Mouse (Mus musculus) embryonic facial prominence, embryonic 10.5 days (tissue): ENCODE results near the gene Lrrc8c. TPM values are rescaled to one million over a fixed set of nuclear protein-coding genes. Genes with fewer than 3 reads are reported as not detected.

Experiments
- DNase-seq: peaks from one replicate; pipeline ENCODE4 v3.0.0-alpha.2; 2017; ENCODE audit warnings: low spot score
- H3K27ac ChIP-seq: fragments of 300-500 bp; sonication (generic); replicated peaks from 2 replicates; pipeline ENCODE4 v1.5.1; 2016; ENCODE audit warnings: mild to moderate bottlenecking
- H3K27me3 ChIP-seq: fragments of 300-500 bp; sonication (generic); replicated peaks from 2 replicates; pipeline ENCODE4 v1.6.1; 2016; ENCODE audit warnings: low read depth, mild to moderate bottlenecking; ENCODE audit not compliant: poor library complexity, severe bottlenecking
- H3K36me3 ChIP-seq: fragments of 300-500 bp; sonication (generic); replicated peaks from 2 replicates; pipeline ENCODE4 v1.6.1; 2016; ENCODE audit warnings: mild to moderate bottlenecking, moderate library complexity
- H3K4me1 ChIP-seq: fragments of 300-500 bp; sonication (generic); 2 replicates; pipeline ENCODE4 v1.6.1; 2016
- H3K4me3 ChIP-seq: fragments of 300-500 bp; sonication (generic); 2 replicates; pipeline ENCODE4 v1.5.1; 2016; ENCODE audit warnings: mild to moderate bottlenecking, moderate library complexity
- H3K9me3 ChIP-seq: fragments of 300-500 bp; sonication (generic); 2 replicates; pipeline ENCODE4 v1.6.1; 2016; ENCODE audit warnings: mild to moderate bottlenecking
- WGBS: fragments of 180-500 bp; shearing (Covaris S2); methylation state at CpG from one replicate; pipeline ENCODE4 v1.1.7; 2016; 5-methylcytosine and 5-hydroxymethylcytosine counted together
- polyA plus RNA-seq: library from polyadenylated mRNA; unstranded; fragments of >200 nt; fragmentation: Nextera tagmentation; extraction: Ambion mirVana; gene quantifications from 2 replicates; pipeline ENCODE4 v1.2.1, GENCODE M21; 2016

The Lrrc8c gene
- polyA plus RNA-seq, 1 experiment from 2014 or later: 10.8 TPM

DNA sequence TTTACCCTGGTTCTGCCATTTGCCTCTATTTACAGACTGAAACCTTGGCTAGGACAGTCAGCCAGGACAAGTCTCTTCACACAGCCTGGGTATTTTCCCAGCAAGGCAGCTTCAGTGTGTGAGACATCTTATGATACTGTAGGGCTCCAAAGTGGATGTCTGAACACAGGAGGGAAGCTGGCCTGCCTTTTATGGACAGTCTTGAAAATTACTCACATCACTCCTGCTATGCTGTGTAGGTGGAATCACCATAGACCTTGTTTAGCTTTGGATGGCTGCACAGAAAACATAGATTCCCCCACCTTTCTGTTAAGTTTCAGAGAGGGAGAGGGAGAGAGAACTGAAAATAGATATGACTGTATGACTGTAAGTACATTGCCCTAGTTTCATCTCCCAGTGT is 99.3 kb downstream of the Lrrc8c start:
- H3K4me1 ChIP-seq: peaks cover 21% of the 10 kb centered on the region
- H3K36me3 ChIP-seq: no peaks in the 10 kb centered on the region
- H3K27ac ChIP-seq: no peak overlapping the region
- H3K27me3 ChIP-seq: no peaks in the 10 kb centered on the region
- H3K4me3 ChIP-seq: no peak overlapping the region
- DNase-seq: no peak
- no peaks in the 10 kb centered on the region for H3K9me3 ChIP-seq

DNA sequence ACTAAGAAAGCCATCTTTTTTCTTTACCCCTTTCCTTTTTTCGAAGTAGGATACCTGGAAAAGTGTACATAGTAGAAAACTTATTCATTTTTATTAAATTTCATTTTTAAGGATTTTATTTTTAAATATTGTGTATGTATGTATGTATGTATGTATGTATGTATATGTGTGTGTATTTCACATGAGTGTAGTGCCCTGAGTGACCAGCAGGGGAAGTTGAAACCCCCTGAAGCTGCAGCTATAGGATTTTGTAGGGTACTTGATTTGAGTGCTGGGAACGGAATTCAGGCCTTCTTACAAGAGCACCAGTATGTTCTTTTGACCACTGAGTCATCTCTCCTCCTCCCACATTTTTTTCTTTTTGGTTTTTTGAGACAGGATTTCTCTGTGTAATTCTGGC is 100.5 kb downstream of the Lrrc8c start:
- no peaks in the 10 kb centered on the region for H3K9me3 ChIP-seq
- DNase-seq: no peak
- WGBS: 85% methylated on average over 2 of the region's 2 CpGs
- H3K36me3 ChIP-seq: no peaks in the 10 kb centered on the region
- peaks cover 26% of the 10 kb centered on the region for H3K4me1 ChIP-seq
- H3K27ac ChIP-seq: no peak overlapping the region
- H3K4me3 ChIP-seq: no peak overlapping the region
- no peaks in the 10 kb centered on the region for H3K27me3 ChIP-seq

DNA sequence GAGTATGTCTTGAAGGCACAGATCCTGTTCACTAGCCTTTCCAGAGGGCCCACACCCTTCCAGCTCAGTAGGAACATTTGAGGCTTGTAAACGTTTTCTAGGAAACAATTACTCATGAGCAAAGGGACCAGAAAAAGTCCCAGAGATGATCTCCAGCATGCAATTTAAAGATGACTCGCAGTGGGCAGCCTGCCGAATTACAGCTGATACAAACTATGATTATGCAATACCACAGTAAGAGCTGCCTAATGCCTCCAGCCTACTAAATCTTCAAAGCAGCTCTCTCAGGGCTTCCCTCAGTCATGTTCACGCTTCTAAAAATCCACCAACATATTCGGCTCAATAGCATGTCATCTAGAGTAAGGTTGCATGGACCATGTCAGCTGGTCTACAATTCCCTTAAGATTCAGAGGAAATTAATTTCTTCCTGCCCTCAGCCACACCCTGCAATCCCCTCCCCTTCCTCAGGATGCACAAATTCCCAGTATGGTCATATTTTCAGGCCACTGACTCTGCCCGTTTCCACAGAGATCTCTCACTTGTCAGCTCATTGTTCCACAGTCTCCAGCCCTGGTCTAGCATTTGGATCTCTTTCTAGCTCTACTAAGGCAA is 101.4 kb downstream of the Lrrc8c start:
- no peak for DNase-seq
- H3K36me3 ChIP-seq: no peaks in the 10 kb centered on the region
- H3K9me3 ChIP-seq: no peaks in the 10 kb centered on the region
- peaks cover 31% of the 10 kb centered on the region for H3K4me1 ChIP-seq
- H3K27ac ChIP-seq: no peak overlapping the region
- no peak overlapping the region for H3K4me3 ChIP-seq
- 85% methylated on average over 6 of the region's 6 CpGs for WGBS
- H3K27me3 ChIP-seq: no peaks in the 10 kb centered on the region

DNA sequence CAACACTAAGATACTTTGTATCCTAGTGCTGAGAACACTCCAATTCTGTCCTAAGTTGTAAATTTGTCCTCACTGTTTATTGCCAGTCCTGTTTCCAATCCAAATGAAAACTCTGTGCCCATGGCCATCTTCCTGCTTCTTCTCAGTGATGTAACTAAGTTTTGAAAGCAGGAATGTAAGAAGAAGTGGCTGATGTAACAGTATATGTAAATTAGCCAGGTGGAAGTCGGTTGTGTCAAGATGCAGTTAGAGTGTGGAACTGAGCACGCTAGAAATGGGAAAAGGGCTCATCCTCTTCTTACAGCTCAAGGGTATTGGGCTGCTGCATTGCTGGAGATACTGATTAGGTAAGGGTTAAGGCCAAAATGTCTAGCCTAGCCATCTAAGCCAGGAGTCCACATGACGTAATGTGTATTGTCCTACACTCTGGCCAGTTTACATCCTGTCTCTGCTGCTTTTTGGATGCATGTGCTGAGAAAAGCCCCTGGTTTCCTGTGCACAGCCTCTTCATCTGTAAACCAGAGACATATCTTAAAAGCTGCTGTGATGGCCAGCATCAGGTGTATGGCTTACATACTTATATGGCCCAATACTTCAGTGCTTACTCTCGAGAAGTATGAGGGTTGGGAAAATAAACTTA is 104.0 kb downstream of the Lrrc8c start:
- Histone ChIP-seq H3K36me3 (no peaks in the 10 kb centered on the region), H3K4me3 (no peak overlapping the region), H3K9me3 (no peaks in the 10 kb centered on the region), H3K4me1 (peaks cover 55% of the 10 kb centered on the region), H3K27ac (no peak overlapping the region), H3K27me3 (no peaks in the 10 kb centered on the region)
- DNase-seq: no peak
- 65% methylated on average over 4 of the region's 4 CpGs for WGBS

DNA sequence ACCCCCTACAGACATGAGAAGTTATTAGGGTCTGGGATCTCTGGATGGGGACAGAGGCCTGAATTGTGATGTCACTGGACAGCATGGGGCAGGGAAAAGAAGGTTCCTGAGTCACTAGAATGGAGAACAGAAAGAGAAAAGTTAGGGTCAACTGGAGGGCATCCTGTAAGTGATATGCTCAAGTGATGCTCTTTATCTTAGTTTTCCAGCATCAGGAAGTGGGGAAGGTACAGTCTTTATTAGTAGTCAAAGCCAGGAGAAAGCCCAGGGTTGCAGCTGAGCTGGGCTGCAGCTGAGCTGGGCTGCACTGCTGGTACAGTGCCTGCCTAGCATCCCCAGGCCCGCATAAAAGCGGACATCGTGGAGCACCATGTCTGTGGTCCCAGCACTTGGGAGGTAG is 105.1 kb downstream of the Lrrc8c start:
- no peaks in the 10 kb centered on the region for H3K27me3 ChIP-seq
- 87% methylated on average over 3 of the region's 3 CpGs for WGBS
- peaks cover 59% of the 10 kb centered on the region for H3K4me1 ChIP-seq
- no peaks in the 10 kb centered on the region for H3K9me3 ChIP-seq
- no peak for DNase-seq
- no peak overlapping the region for H3K4me3 ChIP-seq
- H3K36me3 ChIP-seq: no peaks in the 10 kb centered on the region
- H3K27ac ChIP-seq: peak overlapping the region; percentile 51; the same call in 1 of the 2 replicates

DNA sequence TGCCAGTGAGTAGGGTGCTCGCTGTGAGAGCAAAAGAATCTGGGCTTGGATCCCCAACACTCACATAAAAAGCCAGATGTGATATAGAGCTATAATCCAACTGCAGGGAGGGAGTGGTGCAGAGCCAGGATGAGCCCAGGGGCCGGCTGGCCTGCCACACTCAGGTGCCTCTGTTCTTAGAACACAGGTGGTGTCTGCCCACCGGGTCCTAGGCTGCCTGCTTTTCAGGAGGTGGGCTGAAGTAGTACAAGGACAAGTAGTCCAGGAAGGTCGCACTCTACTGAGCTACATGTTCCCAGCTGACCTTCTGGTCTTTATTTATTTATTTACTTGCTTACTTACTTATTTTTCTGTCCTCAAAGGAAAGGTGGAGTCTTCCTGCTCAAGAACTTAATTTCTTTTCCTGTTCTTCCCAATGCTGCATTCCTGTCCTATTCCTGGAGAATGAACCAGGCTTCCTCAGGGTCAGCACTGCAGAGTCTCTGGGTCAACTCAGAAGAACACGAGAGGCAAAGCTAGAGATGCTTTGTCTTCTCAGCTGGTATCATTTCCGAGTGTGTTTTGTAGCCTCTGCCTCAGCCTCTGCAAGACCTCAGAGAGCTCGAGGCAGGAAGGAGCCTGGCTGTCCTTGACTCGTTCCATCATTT is 106.4 kb downstream of the Lrrc8c start:
- Histone ChIP-seq H3K27me3 (no peaks in the 10 kb centered on the region), H3K9me3 (no peaks in the 10 kb centered on the region), H3K4me3 (no peak overlapping the region), H3K4me1 (peaks cover 59% of the 10 kb centered on the region), H3K36me3 (no peaks in the 10 kb centered on the region), H3K27ac (peak overlapping the region; percentile 62)
- peak; percentile 22 for DNase-seq
- 52% methylated on average over 8 of the region's 8 CpGs for WGBS

DNA sequence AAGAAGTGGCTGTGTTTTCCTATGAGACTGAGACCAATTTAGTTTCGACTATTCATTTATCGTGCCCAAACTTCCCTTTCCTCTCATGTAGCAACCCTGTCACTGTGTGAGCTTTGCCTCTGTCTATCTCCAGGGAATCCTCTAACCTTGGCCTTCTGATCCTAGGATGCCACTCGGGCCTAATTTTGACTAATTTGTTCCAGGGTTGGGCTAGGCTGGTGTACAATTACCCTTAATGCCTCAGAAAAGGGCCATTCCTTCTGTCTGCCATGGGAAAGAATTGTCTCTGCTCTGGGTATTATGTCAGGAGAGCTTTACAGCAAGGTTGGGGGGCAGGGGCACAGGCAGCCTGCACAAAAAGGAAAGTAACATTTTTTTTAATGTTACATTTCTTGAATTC is 107.2 kb downstream of the Lrrc8c start:
- no peak overlapping the region for H3K4me3 ChIP-seq
- WGBS: 21% methylated on average over 3 of the region's 3 CpGs
- no peaks in the 10 kb centered on the region for H3K9me3 ChIP-seq
- peak overlapping the region; percentile 62; the same call in 1 of the 2 replicates for H3K27ac ChIP-seq
- no peaks in the 10 kb centered on the region for H3K36me3 ChIP-seq
- peak; percentile 41 for DNase-seq
- H3K27me3 ChIP-seq: no peaks in the 10 kb centered on the region
- H3K4me1 ChIP-seq: peaks cover 59% of the 10 kb centered on the region

DNA sequence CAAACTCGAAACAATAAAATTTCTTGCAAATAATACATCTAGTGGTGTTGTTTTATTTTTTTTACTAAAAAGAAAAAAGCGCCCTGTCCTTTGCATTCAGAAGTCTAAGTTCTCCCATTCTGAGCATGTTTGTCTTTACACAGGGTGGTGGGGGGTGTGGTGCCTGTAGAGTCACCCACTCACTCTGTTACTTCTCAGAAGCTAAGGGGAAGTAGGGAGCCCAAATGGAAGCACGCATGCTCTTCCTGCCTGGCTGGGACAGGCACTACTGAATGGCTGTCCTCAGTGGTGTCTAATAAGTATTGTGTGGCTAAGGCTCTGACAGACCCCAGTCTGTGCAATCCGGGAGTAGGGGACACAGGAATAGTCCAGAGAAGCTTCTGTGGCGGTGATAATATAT is 107.9 kb downstream of the Lrrc8c start:
- Histone ChIP-seq H3K4me3 (no peak overlapping the region), H3K27me3 (no peaks in the 10 kb centered on the region), H3K4me1 (peaks cover 59% of the 10 kb centered on the region), H3K27ac (no peak overlapping the region), H3K36me3 (no peaks in the 10 kb centered on the region), H3K9me3 (no peaks in the 10 kb centered on the region)
- no peak for DNase-seq
- WGBS: 84% methylated on average over 5 of the region's 5 CpGs

DNA sequence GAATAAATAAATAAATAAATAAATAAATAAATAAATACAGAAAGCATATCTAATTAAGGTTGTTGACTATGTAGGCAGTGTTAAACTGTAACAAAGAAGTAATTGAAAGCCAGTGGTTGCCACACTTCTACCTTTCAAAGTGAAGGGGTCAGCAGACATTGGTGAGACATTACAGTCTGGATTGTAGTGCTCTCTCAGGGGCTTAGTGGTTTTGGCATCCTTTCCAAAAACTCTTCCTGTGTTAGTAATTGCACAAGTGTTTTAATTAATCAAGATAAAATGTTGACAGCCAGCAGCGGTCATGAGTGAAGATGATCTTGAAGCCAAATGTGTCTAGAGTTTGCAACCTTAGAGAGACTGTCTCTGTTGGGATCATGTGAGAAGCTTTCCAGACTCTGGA is 110.8 kb downstream of the Lrrc8c start:
- H3K27me3 ChIP-seq: no peaks in the 10 kb centered on the region
- H3K4me3 ChIP-seq: no peak overlapping the region
- H3K4me1 ChIP-seq: peaks cover 34% of the 10 kb centered on the region
- 94% methylated on average over 1 of the region's 1 CpGs for WGBS
- no peak overlapping the region for H3K27ac ChIP-seq
- H3K36me3 ChIP-seq: no peaks in the 10 kb centered on the region
- H3K9me3 ChIP-seq: no peaks in the 10 kb centered on the region
- DNase-seq: no peak

DNA sequence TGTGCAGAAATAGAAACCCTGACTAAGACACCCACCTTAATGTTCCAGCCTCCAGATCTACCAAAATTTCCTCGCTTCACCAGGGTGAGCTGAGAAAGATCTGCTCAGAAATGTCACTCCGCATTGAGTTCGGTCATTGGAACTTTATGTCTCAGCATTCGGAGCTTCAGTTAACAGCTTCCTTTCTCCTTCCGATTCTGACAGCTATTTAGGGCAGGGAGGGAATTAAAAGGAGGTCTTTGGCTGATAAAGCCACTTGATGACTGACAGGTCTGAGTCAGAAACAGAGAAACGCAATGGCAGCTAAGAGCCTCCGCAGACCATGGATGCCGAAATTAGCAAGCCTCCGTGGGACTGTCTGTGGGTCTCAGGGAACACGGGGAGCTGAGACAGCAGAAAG is 112.9 kb downstream of the Lrrc8c start:
- no peak overlapping the region for H3K4me3 ChIP-seq
- no peaks in the 10 kb centered on the region for H3K36me3 ChIP-seq
- no peak overlapping the region for H3K27ac ChIP-seq
- no peaks in the 10 kb centered on the region for H3K27me3 ChIP-seq
- no peak for DNase-seq
- 91% methylated on average over 10 of the region's 10 CpGs for WGBS
- H3K4me1 ChIP-seq: peaks cover 13% of the 10 kb centered on the region
- H3K9me3 ChIP-seq: no peaks in the 10 kb centered on the region

DNA sequence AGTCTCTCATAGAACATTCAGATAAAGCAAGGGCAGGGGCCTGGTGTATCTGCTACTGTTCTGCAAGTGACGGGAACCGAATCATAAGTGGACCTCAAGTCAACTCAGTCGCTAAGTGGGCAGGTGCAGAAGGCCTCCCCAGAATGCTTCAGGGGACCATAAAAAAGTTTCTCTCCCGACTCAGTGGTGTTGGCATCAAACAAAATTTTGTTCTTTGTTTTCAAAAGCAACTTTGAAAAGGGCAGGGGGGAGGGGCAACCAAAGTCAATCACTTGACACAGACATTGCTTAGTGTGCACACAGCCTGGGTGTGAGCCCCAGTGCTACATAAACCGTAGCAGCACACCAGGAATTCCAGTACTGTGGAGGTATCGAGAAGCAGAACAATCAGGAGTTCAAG is 116.4 kb downstream of the Lrrc8c start:
- Histone ChIP-seq H3K27ac (no peak overlapping the region), H3K4me1 (no peaks in the 10 kb centered on the region; the same call in 1 of the 2 replicates), H3K36me3 (no peaks in the 10 kb centered on the region), H3K27me3 (no peaks in the 10 kb centered on the region), H3K4me3 (no peak overlapping the region), H3K9me3 (no peaks in the 10 kb centered on the region)
- WGBS: 85% methylated on average over 6 of the region's 6 CpGs
- no peak for DNase-seq

DNA sequence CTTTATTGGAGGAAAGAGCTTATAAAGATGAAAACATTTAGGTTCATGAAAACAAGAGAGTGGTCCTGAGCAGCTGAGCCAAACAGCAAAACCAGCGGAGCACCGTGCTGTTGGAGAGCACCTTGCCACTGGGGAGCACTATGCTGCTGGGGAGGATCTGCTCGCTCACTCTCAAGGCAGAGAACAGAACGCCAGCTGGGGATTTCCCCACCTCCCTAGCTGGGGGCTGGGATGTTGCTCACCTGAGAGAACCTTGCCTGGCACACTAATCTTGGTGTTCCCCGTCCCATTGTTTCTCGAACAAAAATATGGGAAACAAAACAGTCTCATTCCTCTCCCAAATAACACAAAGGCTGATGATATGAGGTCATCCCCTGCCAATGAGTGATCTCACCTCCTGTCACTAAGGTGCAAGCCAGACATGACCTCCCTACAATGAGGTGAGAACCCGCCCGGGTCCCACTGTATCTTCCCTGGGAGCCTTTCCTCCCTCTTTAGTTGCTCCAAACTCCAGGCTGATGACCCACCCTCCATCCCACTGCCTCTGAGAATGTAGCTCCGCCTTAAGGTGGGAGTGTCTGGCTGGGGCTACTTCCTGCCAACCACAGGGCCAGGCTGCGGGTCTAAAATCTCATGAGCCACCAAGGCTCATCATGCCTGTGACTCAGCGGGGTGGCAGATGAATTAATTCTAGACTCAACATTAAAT is 117.5 kb downstream of the Lrrc8c start:
- no peak for DNase-seq
- WGBS: 82% methylated on average over 11 of the region's 11 CpGs
- no peaks in the 10 kb centered on the region for H3K27me3 ChIP-seq

More for the DNA sequence above, 117.5 kb downstream of the Lrrc8c start:
- no peaks in the 10 kb centered on the region; the same call in 1 of the 2 replicates for H3K4me1 ChIP-seq
- no peak overlapping the region for H3K27ac ChIP-seq
- H3K9me3 ChIP-seq: no peaks in the 10 kb centered on the region
- no peak overlapping the region for H3K4me3 ChIP-seq
- no peaks in the 10 kb centered on the region for H3K36me3 ChIP-seq
